Mouse (Mus musculus): Measurements from ENCODE around the gene Men1. TPM values are rescaled to one million over a fixed set of nuclear protein-coding genes. Genes with fewer than 3 reads are reported as not detected.

The Men1 gene
- total RNA-seq, 4 experiments from 2014 or later: 53.4 to 67.8 (median 64.5) TPM

GRCm38 (mm10) chr19:6372433-6372832 is 37.7 kb downstream of the Men1 start:
- DNase-seq: no peak

DNA sequence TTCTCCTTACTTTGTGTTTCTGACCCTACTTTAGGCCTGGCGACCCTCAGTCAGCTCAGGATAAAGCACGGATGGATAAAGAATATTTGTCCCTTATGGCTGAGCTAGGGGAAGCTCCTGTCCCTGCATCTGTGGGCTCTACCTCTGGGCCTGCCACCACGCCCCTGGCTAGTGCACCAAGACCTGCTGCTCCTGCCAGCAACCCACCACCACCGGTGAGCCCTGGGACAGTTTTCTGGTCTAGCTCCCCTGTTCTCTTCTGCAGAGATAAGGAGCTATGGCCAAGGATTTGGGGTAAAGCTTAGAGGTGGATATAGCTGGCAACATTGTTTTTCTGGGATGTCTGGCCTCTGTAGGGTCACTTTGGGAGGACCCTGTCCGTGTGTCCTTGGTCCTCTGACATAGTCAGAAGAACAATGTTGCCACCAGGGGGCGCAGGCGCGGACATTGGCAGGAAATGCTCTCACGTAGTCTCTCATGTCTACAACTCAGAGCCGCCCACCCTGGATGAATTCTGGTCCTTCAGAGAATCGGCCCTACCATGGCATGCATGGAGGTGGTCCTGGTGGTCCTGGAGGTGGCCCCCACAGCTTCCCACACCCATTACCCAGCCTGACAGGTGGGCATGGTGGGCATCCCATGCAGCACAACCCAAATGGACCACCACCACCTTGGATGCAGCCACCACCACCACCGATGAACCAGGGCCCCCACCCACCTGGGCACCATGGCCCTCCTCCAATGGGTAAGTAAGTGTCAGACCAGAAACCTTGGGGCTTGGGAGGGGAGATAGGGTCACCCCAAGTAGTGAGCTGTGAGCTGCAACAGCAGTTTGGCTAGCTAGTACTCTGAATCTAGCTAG is 39.0 kb downstream of the Men1 start:
- DNase-seq: peak; percentile 67

GRCm38 (mm10) chr19:6374571-6374970 is 39.8 kb downstream of the Men1 start:
- DNase-seq: no peak

DNA sequence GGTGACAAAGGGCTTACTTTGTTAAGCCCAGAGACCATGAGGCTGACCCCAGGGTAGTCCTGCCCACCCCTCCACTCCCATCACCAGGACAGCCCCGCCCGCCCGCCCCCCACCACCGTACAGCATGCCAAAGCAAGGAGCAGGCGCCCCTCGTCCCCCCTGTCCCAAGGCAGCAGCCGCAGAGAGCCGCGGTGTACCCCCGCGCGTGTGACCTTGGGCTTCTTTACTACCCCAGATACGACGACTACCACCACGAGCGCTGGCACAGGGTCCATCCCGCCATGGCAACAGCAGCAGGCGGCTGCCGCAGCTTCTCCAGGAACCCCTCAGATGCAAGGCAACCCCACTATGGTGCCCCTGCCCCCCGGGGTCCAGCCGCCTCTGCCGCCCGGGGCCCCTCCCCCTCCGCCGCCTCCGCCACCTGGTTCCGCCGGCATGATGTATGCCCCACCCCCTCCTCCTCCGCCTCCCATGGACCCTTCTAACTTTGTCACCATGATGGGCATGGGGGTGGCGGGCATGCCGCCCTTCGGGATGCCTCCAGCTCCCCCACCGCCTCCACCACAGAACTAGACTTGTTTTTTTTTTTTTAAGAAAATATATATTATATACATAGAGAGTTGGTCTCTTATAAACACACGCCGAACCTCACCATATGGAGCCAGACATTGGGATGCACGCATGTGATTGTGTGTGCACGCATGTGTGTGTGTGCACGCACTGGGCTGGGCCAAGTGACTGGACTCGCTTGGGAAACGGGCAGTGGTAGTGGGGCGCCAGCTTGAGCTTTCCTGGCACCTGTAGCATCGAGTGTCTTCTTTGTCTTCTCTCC is 40.9 kb downstream of the Men1 start:
- DNase-seq: no peak

GRCm38 (mm10) chr19:6376255-6376564 is 41.4 kb downstream of the Men1 start:
- DNase-seq: no peak

DNA sequence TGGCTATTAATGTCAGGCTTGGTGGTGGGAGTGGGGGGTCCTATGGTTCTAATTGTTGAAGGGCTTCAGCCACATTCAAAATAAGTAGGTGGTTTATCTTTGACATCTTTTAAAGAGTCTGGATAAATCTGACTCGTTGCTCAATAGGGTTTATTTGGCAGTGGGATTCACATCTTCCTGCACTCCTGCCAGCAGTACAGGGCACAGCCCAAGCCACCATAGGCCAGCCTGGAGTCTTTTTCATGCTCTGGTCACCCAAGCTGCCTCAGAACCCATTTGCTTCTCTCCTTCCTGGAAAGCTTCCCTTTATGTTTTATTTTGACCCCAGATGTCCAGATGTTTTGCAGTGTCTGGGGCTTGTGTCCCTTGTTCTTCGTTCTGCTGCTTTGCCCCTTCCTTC is 41.9 kb downstream of the Men1 start:
- DNase-seq: no peak

DNA sequence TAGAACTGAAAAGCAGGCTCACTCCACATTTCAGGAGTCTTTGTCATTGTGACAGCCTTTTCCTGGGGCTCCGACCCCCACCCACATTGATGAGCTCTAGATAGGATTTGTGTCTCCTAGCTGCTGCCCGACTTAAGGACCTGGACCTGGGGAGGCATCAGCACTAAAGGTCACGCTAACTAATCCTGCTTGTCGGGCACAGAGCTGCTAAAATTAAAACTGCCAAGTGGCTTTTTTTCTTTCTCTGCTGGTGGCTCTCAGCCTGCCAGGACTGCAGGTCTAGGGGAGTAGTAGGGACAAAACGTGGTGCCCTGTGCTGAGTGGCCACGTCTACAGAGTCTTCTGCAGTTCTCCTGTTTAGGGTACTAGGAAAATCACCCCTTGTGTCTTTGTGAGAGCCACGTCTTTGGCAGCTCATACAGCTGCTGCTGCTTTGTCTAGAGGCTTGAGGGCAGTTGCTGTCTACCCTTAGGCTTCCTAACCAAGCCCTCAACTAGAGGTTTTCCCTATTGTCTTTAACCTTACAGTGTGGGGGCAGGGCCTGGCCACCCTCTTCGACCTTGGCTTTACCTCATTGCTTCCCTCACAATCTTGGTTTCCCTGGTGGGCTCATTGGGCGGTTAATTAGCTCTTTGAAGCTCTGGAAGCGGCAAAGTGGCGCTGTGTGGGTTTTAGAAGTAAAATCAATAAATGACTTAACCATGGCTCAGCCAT is 42.7 kb downstream of the Men1 start:
- DNase-seq: no peak

GRCm38 (mm10) chr19:6380411-6381166 is 45.8 kb downstream of the Men1 start:
- DNase-seq: no peak

- no peak for DNase-seq
Measured at GRCm38 (mm10) chr19:6381238-6381637, 46.5 kb downstream of the Men1 start.

DNA sequence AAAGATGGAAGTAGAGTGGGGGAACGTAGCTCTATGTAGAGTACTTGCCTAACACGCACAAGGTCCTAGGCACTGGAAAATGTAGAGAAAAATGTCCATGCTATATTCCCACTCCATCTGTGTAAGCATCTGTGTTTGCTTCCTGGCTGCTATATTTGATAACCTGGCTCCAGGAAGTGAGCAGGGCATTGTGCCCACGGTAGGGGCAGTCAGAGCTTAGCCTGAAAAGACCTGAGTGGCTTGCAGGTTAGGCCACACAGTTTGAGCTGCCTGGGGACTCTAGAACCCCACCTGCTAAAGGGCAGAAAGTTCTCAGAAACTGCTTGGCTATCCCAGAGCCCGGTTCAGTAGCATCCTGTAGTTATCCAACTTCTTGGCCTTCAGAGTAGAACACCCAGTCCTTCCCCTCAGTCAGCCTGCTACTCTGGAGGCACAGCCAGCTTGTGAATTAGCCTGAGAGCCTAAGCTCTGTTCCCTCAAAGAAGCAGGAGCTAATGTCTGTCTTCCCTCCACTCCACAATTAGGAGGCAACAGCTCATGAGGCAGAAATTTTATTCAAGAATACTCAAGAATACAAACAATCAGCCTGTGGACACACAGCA is 47.6 kb downstream of the Men1 start:
- DNase-seq: no peak

- no peak for DNase-seq
Measured at GRCm38 (mm10) chr19:6383470-6383869, 48.7 kb downstream of the Men1 start.

DNA sequence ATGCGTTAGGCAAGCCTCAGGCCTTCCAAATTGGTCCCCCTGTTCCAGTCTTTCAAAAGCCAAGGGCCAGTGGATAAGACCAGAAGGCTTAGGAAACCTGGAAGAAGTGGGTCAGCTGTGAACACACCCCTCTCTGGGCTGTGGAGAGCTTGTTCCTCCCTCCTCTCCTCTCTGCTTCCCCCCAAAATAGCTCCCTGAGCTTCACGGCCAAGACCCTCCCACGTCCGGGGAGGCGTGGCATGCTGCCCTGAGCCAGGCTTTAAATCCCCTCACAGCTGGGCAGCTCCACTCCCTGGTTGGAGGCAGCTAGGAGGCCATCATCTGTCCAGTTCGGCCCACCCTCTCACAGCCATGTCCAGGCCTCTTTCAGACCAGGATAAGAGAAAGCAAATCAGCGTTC is 49.3 kb downstream of the Men1 start, which contains the start of gene Pygm:
Gene Pygm, plus strand, starts transcription at position 272 of the 400 bp plus-strand sequence.
- no peak for DNase-seq

- peak; percentile 71 for DNase-seq
Measured at GRCm38 (mm10) chr19:6384954-6385353, 50.2 kb downstream of the Men1 start.

DNA sequence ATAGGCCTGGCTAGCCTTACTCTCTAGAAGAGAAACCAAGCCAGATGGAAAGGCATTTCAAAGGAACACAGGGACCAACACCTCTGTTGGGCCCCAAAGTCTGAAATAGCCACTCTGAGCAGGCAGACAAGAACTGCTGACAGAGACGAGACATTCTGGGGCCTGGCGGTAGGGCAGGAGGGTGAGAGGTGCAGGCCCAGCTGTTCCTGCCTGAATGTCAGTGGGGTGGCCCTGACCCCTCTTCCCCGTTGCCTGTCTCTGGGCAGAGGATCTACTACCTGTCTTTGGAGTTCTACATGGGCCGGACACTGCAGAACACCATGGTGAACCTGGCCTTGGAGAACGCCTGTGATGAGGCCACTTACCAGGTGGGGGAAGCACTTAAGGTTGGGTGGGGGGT is 50.6 kb downstream of the Men1 start:
- no peak for DNase-seq

- DNase-seq: no peak
Measured at GRCm38 (mm10) chr19:6385821-6386220, 51.0 kb downstream of the Men1 start.

DNA sequence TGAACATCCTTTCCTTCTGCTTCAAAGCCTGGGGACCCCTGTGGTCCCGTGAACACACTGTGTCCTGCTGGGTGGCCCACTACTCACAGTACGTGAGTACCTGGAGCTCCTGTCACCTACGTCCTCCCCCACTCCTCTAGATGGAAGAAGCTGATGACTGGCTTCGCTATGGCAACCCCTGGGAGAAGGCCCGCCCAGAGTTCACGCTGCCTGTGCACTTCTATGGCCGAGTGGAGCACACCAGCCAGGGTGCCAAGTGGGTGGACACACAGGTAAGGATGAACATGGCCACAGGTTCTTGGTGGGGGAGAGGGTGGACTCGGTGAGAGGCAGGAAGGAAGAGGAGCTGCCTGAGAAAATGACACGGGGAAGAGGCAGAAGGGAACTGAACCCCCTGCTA is 51.5 kb downstream of the Men1 start:
- no peak for DNase-seq

GRCm38 (mm10) chr19:6388006-6388405 is 53.2 kb downstream of the Men1 start:
- no peak for DNase-seq

DNA sequence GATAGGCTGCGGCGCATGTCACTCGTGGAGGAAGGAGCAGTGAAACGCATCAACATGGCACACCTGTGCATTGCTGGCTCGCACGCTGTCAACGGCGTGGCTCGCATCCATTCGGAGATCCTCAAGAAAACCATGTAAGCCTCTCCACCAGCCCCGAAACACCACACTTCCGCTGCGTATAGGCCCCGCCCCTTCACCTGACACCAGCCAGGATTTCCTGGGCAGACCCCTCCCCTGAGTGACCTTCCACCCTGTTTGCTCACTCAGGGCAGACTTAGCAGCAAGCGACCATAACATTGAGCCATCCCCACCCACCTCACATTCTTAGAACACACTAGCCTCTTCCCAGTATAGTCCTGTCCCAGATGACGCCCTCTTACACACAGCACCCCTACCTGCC is 55.0 kb downstream of the Men1 start:
- DNase-seq: no peak

DNA sequence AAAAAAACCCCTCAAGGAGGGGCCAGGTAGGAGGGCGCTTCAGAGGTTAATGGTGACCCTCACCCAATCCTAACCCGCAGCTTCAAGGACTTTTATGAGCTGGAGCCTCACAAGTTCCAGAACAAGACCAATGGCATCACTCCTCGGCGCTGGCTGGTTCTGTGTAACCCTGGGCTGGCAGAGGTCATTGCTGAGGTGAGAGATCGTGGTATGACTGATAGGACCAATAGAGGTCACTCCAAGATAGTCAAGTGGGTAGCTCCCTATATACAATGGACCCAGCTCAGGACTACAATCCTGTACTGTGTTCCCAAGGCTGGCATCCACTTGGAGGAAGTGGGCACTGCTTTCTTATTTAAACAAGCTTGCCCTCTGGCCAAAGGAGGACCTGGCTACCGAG is 55.5 kb downstream of the Men1 start:
- no peak for DNase-seq

Measured in adrenal gland, adult 8-10 months (tissue).